Mouse (Mus musculus) Muller cell, postnatal 12 days (primary cell): Measurements from ENCODE around the gene Gadl1.

ENCODE experiments used
- DNase-seq: peaks from one replicate; pipeline ENCODE4 v3.0.0-alpha.2; 2015; ENCODE audit errors: inconsistent ontology term

Gene Gadl1

GRCm38 (mm10) chr9:115909155-115909554, at the start of gene Gadl1:
Gene Gadl1 (plus strand): TSS chr9:115909455.
- no peak for DNase-seq

GRCm38 (mm10) chr9:115862802-115863201, 46.5 kb upstream of the Gadl1 start:
- DNase-seq: no peak

GRCm38 (mm10) chr9:115863326-115863725, 45.9 kb upstream of the Gadl1 start:
- DNase-seq: no peak

GRCm38 (mm10) chr9:115867277-115867676, 42.0 kb upstream of the Gadl1 start:
- peak; percentile 88 for DNase-seq

- DNase-seq: no peak
These were observed 39.1 kb upstream of the Gadl1 start for GRCm38 (mm10) chr9:115870168-115870567.

DNA sequence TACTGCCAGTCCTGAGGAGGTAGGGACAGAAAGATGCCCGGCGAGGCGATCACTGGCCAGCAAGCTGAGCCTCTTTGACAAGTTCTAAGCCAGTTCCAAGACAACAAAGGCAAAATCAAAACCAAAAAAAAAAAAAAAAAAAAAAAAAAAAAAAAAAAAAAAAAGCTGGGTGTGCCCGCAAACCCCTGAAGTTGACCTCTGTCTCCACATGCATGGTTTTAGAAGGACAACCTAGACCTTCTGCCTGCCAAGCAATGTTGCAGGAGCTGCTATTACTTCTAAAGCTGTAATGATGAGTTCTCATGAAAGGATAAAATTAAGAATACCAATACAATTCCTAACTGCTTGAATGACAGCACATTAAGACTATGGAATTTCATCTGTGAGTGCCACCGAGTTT, 38.6 kb upstream of the Gadl1 start:
- no peak for DNase-seq

GRCm38 (mm10) chr9:115880500-115880899, 28.8 kb upstream of the Gadl1 start:
- no peak for DNase-seq

GRCm38 (mm10) chr9:115881137-115881536, 28.1 kb upstream of the Gadl1 start:
- DNase-seq: no peak

DNA sequence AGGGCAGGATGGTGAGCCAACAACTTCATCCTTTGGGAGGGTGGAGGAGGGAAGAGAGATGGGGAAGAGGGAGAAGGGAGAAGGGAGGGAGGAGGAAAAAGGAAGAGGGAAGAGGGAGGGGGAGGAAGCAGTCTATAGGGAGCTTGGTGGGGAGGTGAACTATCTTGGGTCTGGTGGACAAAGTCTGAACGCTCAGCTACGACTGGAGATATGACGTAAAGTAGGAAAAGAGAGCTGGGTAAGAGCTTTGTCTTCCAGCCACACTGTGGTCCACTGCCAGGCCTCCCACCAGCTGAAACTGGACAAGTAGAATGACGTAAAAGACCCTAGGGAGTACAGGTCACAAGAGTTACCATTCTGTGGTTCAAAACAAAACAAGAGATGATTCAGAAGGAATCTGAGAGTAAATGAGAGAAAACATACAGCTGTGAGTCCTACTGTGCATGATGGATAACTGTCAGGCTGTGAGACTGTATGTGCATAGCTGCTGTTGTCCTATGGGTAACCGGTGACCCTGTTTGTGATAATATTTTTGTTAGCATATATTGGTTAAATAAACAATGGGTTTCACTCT, 26.5 kb upstream of the Gadl1 start:
- no peak for DNase-seq

- DNase-seq: no peak
These were observed 25.8 kb upstream of the Gadl1 start for GRCm38 (mm10) chr9:115883413-115883812.

GRCm38 (mm10) chr9:115887571-115887970, 21.7 kb upstream of the Gadl1 start:
- DNase-seq: peak; percentile 14

GRCm38 (mm10) chr9:115893131-115893530, 16.1 kb upstream of the Gadl1 start:
- no peak for DNase-seq

DNA sequence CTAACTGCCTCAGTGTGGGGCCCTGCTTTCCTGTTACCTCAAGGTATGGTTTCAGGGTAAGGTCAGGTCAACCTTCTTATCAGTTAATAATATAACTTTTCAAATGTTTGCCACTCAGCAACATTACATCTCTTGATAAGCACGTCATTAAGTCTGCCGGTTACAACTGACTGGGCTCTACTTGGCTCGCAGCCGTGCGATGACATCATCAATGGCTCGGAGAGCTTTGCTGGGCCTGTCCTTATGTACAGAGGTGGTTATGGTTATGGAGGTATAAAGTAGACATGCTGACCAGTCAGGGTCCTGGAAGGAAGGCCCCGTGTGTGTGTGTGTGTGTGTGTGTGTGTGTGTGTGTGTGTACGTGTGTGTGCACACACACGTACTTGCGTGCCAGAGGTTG, 15.3 kb upstream of the Gadl1 start:
- DNase-seq: no peak

- DNase-seq: no peak
These were observed 930 bp upstream of the Gadl1 start for GRCm38 (mm10) chr9:115908325-115908724.

GRCm38 (mm10) chr9:115914006-115914405, 4.8 kb downstream of the Gadl1 start:
- peak; percentile 64 for DNase-seq

DNA sequence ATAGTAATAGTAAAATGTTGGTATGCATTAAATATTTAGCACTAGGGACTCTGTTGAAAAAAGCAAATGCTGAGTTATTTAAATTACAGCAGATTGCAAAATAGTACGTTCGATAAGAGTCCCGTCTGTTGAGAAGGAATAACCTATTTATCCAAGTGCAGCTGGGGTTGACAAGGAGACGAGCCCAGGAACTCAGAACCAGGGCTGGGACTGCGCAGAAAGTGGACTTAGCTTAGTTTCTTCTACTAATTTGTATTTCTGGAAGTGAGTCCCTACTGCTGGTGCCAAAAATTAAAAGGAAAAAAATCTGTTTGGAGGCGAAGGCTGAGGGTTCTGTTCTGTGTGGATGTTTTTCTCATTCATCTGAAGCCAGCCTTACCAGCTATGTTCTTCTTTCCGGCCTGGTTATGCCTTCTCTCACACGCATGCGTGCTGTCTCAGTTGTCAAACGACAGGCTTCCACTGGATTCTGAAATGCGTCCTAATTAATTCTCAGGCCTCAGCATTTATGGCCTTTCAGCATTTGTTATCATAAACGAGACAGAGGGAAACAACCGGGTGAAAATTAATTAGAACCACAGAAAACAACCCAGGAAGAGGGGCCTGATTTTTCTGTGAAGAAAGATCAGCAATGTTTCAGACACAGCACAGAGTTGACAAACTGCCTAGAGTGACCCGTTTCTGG, 6.5 kb downstream of the Gadl1 start:
- DNase-seq: peak; percentile 62

DNA sequence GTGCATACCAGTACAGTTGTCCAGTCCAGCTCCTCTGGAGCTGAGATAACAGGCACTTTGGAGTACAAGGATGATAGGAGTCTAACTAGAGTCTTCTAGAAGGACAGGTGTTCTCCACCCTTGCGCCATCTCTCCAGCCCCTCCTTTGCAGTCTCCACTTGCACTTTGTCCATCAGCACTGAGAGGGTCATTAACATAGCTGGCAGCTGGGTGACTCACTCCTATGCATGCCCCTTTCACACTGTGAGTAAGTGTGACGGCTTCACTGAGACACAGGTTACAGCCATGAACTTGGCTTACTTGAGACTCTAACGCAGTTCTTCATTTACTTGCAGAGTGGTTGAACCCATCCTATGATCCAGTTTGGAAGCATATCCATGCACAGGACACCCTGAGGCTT, 10.5 kb downstream of the Gadl1 start:
- no peak for DNase-seq

- DNase-seq: no peak
These were observed 13.4 kb downstream of the Gadl1 start for GRCm38 (mm10) chr9:115922662-115923061.

GRCm38 (mm10) chr9:115924094-115924493, 14.8 kb downstream of the Gadl1 start:
- no peak for DNase-seq

GRCm38 (mm10) chr9:115931803-115932202, 22.5 kb downstream of the Gadl1 start:
- peak; percentile 80 for DNase-seq

DNA sequence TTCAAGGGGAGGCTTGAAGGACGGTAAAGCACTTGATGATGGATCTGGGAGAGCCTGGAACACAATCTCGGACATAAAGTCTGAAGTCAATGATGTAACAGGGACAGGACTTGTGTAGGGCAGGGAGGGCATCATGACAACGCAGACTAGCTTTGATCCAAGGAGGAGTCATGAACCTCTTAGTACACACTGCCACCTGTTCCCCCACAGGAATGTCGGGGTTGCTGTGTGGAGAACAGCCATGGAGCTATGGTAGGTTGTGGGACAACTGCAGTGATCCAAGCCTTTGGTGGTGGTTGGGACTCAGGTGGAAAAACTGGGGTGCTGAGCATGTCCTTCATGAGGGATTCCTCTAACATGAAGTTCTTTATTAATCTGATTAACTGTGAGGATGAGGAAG, 23.5 kb downstream of the Gadl1 start:
- no peak for DNase-seq

- DNase-seq: peak; percentile 32
These were observed 24.1 kb downstream of the Gadl1 start for GRCm38 (mm10) chr9:115933243-115933964.

DNA sequence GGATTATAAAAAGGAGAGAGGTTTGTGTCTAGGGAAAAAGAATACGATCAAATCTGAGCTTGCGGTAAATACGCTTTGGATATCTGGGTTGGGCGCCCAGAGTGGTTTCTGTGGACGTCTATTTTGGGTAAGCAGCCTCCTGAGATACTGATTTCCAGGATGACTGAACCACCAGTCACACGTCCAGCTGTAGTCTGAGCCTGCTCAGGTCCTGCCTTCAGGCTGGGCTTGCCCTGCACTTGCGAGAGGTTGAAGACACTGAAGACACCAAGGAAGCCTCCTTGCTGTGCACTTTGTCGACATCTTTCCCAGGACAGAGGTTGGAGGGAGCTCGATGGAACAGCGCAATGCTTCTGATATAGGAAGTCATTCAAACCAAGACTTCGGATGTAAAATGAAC, 25.0 kb downstream of the Gadl1 start:
- DNase-seq: no peak
